Mouse (Mus musculus) midbrain, embryonic 15.5 days (tissue): ENCODE results near the gene Slc25a42. TPM values are rescaled to one million over a fixed set of nuclear protein-coding genes. Genes with fewer than 3 reads are reported as not detected.

Experiments
- ATAC-seq: fragments of 200-750 bp; cut with Nextera tagmentation; replicated peaks from 2 replicates; pipeline ENCODE4 v1.8.0; 2017; ENCODE audit warnings: moderate TSS enrichment
- H3K27ac ChIP-seq: fragments of 300-500 bp; sonication (generic); 2 replicates; pipeline ENCODE4 v1.5.1; 2015; ENCODE audit warnings: mild to moderate bottlenecking, inconsistent platforms
- H3K27me3 ChIP-seq: fragments of 300-500 bp; sonication (generic); replicated peaks from 2 replicates; pipeline ENCODE4 v1.6.1; 2015; ENCODE audit warnings: inconsistent platforms
- H3K36me3 ChIP-seq: fragments of 300-500 bp; sonication (generic); replicated peaks from 2 replicates; pipeline ENCODE4 v1.6.1; 2015; ENCODE audit warnings: inconsistent platforms
- H3K4me1 ChIP-seq: fragments of 300-500 bp; sonication (generic); 2 replicates; pipeline ENCODE4 v1.6.1; 2015; ENCODE audit warnings: inconsistent platforms
- H3K4me2 ChIP-seq: fragments of 300-500 bp; sonication (generic); 2 replicates; pipeline ENCODE4 v1.6.1; 2015; ENCODE audit warnings: inconsistent platforms, mild to moderate bottlenecking, moderate library complexity
- H3K4me3 ChIP-seq: fragments of 300-500 bp; sonication (generic); 2 replicates; pipeline ENCODE4 v1.5.1; 2015; ENCODE audit warnings: mild to moderate bottlenecking, inconsistent platforms
- H3K9ac ChIP-seq: fragments of 300-500 bp; sonication (generic); 2 replicates; pipeline ENCODE4 v1.6.1; 2015; ENCODE audit warnings: mild to moderate bottlenecking, inconsistent platforms
- H3K9me3 ChIP-seq: fragments of 300-500 bp; sonication (generic); 2 replicates; pipeline ENCODE4 v1.6.1; 2016; ENCODE audit warnings: inconsistent platforms
- WGBS: fragments of 180-500 bp; shearing (Covaris S2); methylation state at CpG from one replicate; pipeline ENCODE4 v1.1.7; 2015; ENCODE audit warnings: mixed read lengths; 5-methylcytosine and 5-hydroxymethylcytosine counted together
- polyA plus RNA-seq: library from polyadenylated mRNA; unstranded; fragments of >200 nt; fragmentation: Nextera tagmentation; extraction: Ambion mirVana; gene quantifications from 2 replicates; pipeline ENCODE4 v1.2.1, GENCODE M21; 2015

Slc25a42 gene
- polyA plus RNA-seq, 1 experiment from 2014 or later, result 10.9 TPM

DNA sequence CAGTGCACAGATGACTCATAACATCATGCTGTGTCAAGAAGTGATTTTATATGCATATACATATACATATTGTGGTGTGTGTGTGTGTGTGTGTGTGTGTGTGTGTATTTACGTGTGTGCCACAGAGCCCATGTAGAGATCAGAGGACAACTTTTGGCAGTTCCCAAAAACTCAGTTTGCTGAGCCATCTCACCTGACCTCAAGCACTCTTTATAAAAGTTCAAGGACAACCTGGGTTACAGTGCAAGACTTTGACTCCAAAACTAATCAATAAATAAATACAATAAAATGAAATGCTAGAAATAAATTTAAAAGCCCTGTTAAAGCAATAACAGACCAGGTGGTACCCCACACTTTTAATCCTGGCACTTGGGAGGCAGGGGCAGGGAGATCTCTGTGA is 830 bp downstream of the Slc25a42 start:
- H3K9me3 ChIP-seq, result no peaks in the 10 kb centered on the region
- H3K36me3 ChIP-seq, result no peaks in the 10 kb centered on the region
- WGBS, result 69% methylated on average over 1 of the region's 1 CpGs
- peaks cover 23% of the 10 kb centered on the region for H3K4me1 ChIP-seq
- peak overlapping the region; percentile 57 for H3K4me3 ChIP-seq
- peak overlapping the region; percentile 92 for H3K4me2 ChIP-seq
- H3K27ac ChIP-seq, result peak overlapping the region; percentile 72; the same call in 1 of the 2 replicates
- no peak for ATAC-seq
- H3K27me3 ChIP-seq, result peaks cover 12% of the 10 kb centered on the region
- H3K9ac ChIP-seq, result peak overlapping the region; percentile 59

DNA sequence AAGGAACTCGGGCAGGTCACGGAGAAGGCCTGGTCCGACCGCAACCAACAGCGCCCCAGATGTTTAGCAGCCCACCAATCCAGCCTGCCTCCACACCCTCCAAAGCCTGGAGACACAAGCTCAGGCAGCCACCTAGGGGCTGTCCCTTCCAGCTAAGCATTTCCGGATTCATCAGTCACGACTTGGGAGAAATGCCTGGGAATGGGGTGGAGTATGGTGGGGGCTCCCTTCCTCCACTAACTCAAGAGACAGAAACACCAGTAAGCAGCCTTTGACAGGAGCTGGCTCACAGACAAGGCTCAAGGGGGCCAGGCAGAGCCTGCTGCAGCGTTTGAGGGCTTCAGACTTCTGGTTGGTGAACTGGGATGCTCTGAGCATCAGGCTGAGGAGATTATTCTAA is 1.6 kb downstream of the Slc25a42 start:
- Histone ChIP-seq H3K36me3 (no peaks in the 10 kb centered on the region), H3K9me3 (no peaks in the 10 kb centered on the region), H3K4me1 (peaks cover 23% of the 10 kb centered on the region), H3K4me3 (no peak overlapping the region), H3K9ac (no peak overlapping the region), H3K27me3 (peaks cover 12% of the 10 kb centered on the region), H3K27ac (no peak overlapping the region), H3K4me2 (no peak overlapping the region; the same call in 1 of the 2 replicates)
- WGBS, result 29% methylated on average over 8 of the region's 8 CpGs
- ATAC-seq, result no peak

DNA sequence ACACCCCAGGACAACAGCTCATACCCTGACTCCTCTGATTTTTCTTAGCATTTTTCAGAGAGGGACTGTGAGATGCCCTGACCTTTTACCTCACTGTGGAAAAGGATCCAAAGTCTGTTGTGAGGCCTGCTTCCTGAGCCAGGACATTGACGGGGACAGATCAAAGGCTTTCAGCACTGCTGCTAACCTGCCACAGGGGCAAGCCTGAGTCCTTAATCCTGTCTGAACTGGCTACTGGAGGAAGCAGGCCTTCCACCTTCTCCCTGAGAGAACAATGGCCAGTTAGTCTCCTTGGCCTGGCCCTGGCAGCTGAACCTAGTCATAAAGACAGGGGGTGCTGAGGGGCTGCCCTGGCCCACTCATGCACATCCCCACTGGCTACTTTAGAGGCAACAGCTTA is 4.0 kb downstream of the Slc25a42 start:
- no peak overlapping the region for H3K27ac ChIP-seq
- 16% methylated on average over 1 of the region's 1 CpGs for WGBS
- peaks cover 12% of the 10 kb centered on the region for H3K27me3 ChIP-seq
- H3K9ac ChIP-seq, result no peak overlapping the region
- H3K4me2 ChIP-seq, result no peak overlapping the region
- H3K36me3 ChIP-seq, result no peaks in the 10 kb centered on the region
- no peak for ATAC-seq
- H3K9me3 ChIP-seq, result no peaks in the 10 kb centered on the region
- no peak overlapping the region for H3K4me3 ChIP-seq
- H3K4me1 ChIP-seq, result peaks cover 21% of the 10 kb centered on the region

DNA sequence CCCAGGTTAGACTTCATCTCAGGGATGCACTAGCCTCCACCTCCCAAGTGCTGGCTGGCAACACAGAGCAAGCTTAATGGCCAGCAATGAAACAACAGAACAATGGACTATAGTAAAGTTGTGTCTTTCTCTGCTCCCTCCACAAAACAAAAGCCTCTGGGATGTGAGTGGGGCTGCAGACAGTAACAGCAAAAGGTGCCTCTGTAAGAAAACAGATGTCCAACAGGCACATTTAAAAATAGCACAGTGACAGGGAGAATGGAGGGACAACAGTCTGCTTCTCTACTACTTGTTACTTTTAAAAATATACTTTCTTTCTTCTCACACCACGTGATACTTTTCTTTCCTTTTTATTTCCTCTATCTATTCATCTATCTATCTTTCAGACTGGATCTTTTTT is 7.3 kb downstream of the Slc25a42 start:
- H3K4me3 ChIP-seq, result no peak overlapping the region
- no peak overlapping the region for H3K27ac ChIP-seq
- H3K9me3 ChIP-seq, result no peaks in the 10 kb centered on the region
- H3K4me2 ChIP-seq, result no peak overlapping the region
- WGBS, result 55% methylated on average over 1 of the region's 1 CpGs
- no peaks in the 10 kb centered on the region for H3K36me3 ChIP-seq
- no peak for ATAC-seq
- H3K9ac ChIP-seq, result no peak overlapping the region
- no peaks in the 10 kb centered on the region for H3K4me1 ChIP-seq
- no peaks in the 10 kb centered on the region for H3K27me3 ChIP-seq

DNA sequence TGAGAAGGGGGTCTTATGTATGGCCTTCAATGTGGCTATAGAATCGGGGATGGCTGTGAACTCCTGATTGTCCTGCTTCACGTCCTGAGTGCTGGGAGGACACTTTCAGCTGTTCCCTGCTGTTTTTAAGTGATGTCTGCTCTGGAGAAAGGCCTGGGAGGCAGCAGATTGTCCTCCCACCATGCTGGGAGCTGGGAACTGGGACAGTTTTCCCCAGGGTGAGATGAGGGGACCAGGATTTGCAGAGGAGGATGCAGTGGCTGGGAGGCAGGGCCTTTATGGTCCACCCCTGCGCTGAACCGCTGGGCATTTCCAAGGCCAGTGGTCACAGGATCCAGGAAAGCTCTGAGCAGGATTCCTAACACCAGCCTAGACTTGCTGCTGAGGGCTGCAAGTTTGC is 9.0 kb downstream of the Slc25a42 start:
- no peak overlapping the region for H3K9ac ChIP-seq
- H3K4me2 ChIP-seq, result no peak overlapping the region
- H3K27me3 ChIP-seq, result no peaks in the 10 kb centered on the region
- H3K4me1 ChIP-seq, result no peaks in the 10 kb centered on the region
- H3K27ac ChIP-seq, result no peak overlapping the region
- H3K36me3 ChIP-seq, result no peaks in the 10 kb centered on the region
- H3K9me3 ChIP-seq, result no peaks in the 10 kb centered on the region
- WGBS, result 69% methylated on average over 4 of the region's 4 CpGs
- no peak overlapping the region for H3K4me3 ChIP-seq
- ATAC-seq, result no peak

DNA sequence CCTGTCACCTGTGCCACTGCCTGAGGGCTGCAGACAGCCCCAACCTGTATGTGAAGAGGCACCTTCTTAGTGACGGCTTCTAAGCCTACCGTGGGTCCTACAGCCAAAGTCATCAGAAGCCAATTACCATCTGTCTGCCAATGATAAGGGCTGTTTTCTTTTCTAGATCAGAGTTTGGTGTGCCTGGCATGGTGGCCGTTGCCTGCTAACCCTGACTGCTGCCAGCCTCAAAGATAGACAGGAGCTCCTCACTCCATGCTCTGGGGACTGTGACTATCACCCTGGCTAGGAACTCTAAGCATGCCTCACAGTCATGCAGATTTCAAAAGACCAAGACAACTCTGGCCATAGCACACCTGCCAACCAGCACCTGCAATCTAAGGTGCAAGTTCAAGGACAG is 10.7 kb downstream of the Slc25a42 start:
- Histone ChIP-seq H3K4me3 (no peak overlapping the region), H3K9ac (no peak overlapping the region)
- no peak for ATAC-seq

DNA sequence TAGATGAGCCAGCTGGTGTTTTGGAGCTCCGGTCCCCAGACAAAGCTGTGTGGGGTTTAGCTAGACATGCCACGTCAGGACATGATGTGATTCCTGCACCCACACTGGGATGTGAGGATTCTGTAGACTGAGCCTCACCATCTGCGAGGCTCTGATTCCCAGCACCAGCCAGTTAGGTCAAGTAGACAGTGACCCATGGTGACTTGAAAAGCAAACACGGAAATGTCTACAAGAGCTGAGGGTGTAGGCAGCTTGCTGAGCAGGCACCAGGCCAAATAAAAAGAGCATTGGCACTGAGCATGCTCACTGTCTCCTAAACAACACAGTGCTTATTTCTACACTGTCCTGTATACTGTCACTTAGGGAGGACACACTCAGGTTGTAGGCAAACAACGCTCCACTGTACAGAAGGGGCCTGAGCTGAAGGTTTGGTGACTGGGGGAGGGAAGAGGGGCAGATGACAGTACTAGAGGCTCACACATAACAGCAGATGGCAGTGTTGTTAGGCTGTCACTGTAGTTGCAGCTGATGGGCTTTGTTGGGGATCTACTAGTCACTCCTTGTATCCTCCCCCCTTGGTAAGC is 11.9 kb downstream of the Slc25a42 start:
- Histone ChIP-seq H3K36me3 (no peaks in the 10 kb centered on the region), H3K27me3 (no peaks in the 10 kb centered on the region), H3K27ac (no peak overlapping the region), H3K4me2 (no peak overlapping the region), H3K9me3 (no peaks in the 10 kb centered on the region), H3K4me3 (no peak overlapping the region), H3K4me1 (no peaks in the 10 kb centered on the region), H3K9ac (no peak overlapping the region)
- 0 out of 2 replicates have a peak, but pooled peaks have one; percentile 32 for ATAC-seq
- 76% methylated on average over 5 of the region's 5 CpGs for WGBS

More for the DNA sequence above, 10.7 kb downstream of the Slc25a42 start:
- no peaks in the 10 kb centered on the region for H3K9me3 ChIP-seq
- H3K27me3 ChIP-seq, result no peaks in the 10 kb centered on the region
- no peaks in the 10 kb centered on the region for H3K36me3 ChIP-seq
- H3K4me2 ChIP-seq, result no peak overlapping the region
- WGBS, result 88% methylated on average over 3 of the region's 3 CpGs
- no peak overlapping the region for H3K27ac ChIP-seq
- no peaks in the 10 kb centered on the region for H3K4me1 ChIP-seq

DNA sequence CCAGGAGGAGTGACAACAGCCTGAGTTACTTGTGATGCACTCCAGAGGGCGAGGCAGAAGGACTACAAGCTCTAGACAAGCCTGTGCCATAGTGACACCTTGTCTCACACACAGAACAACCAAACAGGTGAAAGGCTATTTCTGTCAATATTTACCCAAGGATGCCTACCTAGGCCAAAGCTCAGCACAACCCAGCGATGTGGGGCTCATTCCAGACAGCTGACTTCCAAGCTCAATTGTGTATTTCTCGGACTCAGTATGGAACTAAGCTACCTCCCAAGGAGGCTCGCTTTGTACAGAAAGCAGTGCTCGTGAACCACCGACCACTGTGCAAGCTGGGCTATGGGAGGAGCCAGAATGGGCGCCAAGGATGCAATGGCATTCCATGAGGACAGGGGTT is 14.5 kb downstream of the Slc25a42 start:
- no peak overlapping the region for H3K4me2 ChIP-seq
- no peak overlapping the region for H3K4me3 ChIP-seq
- no peaks in the 10 kb centered on the region for H3K9me3 ChIP-seq
- ATAC-seq, result no peak
- WGBS, result 37% methylated on average over 7 of the region's 7 CpGs
- H3K9ac ChIP-seq, result no peak overlapping the region
- H3K27ac ChIP-seq, result no peak overlapping the region
- H3K27me3 ChIP-seq, result no peaks in the 10 kb centered on the region
- H3K4me1 ChIP-seq, result no peaks in the 10 kb centered on the region
- no peaks in the 10 kb centered on the region for H3K36me3 ChIP-seq

DNA sequence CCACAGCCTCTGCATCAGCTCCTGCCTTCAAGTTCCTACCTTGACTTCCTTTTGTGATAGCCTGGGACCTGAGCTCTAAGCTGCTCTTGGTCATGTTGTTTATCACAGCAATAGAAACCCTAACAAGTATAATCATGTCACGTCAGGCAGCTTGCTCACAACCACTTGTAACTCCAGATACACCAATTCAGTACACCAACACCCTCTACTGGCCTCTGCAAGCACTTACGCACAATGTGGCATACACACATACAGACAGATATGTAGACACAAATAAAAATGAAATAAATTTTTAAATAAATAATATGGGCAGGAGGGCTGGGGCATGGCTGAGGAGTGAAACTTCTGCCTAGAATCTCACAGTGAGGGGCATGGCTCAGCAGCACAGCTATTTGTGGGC is 16.3 kb downstream of the Slc25a42 start:
- Histone ChIP-seq H3K4me2 (no peak overlapping the region), H3K27me3 (no peaks in the 10 kb centered on the region), H3K4me1 (no peaks in the 10 kb centered on the region), H3K9ac (no peak overlapping the region), H3K36me3 (no peaks in the 10 kb centered on the region; the same call in 1 of the 2 replicates), H3K27ac (no peak overlapping the region), H3K9me3 (no peaks in the 10 kb centered on the region), H3K4me3 (no peak overlapping the region)
- ATAC-seq, result no peak
- WGBS, result 77% methylated on average over 2 of the region's 2 CpGs

DNA sequence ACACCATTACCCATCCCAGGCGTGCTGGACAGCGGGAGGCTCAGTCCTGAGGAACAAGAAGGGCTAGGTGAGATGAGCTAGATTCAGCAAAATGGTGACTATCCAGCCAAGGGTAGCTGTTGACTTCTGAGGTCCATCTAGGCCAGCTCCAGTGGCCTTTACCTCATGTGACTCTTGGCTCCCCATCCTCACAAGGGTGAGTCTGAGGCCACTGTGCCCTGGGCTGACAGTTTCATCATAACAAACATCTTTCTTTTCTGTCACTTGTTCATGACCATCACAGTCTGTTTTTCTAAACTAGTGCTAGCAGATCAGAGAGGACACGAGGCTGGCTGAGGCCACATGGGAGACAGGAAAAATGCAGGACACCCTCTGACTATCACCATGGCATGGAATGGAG is 17.9 kb downstream of the Slc25a42 start:
- Histone ChIP-seq H3K4me3 (no peak overlapping the region), H3K36me3 (no peaks in the 10 kb centered on the region; the same call in 1 of the 2 replicates), H3K27me3 (no peaks in the 10 kb centered on the region), H3K9me3 (no peaks in the 10 kb centered on the region), H3K4me2 (no peak overlapping the region), H3K4me1 (no peaks in the 10 kb centered on the region), H3K9ac (no peak overlapping the region), H3K27ac (no peak overlapping the region)
- no peak for ATAC-seq
- 80% methylated on average over 3 of the region's 3 CpGs for WGBS

DNA sequence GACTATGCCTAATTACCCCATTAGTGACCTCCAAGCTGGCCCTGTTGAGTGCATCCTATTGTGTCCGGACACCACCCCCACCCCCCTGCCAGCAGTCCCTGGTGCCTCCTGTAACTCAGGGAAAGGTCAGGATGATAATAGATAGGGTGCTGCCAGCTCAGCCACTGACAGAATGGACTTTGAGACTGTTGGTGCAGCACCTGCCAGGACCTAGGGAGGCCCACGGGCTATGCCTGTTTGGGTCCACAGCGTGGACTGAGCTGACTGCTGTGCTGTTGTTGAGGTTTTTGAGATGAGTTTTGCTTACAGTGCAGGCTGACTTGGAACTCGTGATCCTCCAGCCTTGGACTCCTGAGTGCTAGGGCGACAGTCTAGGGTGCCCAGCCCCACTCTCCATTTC is 18.9 kb downstream of the Slc25a42 start:
- no peaks in the 10 kb centered on the region for H3K9me3 ChIP-seq
- H3K4me2 ChIP-seq, result no peak overlapping the region
- no peaks in the 10 kb centered on the region for H3K27me3 ChIP-seq
- no peaks in the 10 kb centered on the region; the same call in 1 of the 2 replicates for H3K36me3 ChIP-seq
- H3K9ac ChIP-seq, result no peak overlapping the region
- 68% methylated on average over 5 of the region's 5 CpGs for WGBS
- ATAC-seq, result no peak
- H3K27ac ChIP-seq, result no peak overlapping the region
- H3K4me1 ChIP-seq, result no peaks in the 10 kb centered on the region
- no peak overlapping the region for H3K4me3 ChIP-seq

DNA sequence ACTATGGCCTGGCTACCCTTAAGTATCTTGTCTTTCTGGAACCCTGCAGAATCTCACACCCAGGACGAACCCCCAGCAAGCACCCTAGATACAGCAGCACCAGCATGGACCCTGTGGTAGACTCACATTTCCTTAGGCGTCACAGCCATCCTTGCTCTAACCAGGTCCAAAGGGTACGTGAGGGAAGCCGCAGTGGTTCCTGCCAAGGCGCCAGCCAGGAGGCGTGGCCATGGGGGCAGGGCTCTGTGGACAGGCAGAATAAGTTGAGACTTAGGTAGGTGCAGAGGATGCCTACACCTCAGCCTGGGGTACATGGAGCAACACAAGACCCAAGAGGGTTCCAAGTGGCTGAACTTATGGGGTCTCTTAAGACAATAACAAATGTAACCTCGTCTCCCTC is 23.4 kb downstream of the Slc25a42 start:
- H3K4me2 ChIP-seq, result no peak overlapping the region
- no peaks in the 10 kb centered on the region; the same call in 1 of the 2 replicates for H3K36me3 ChIP-seq
- H3K27ac ChIP-seq, result no peak overlapping the region
- WGBS, result 79% methylated on average over 7 of the region's 7 CpGs
- no peaks in the 10 kb centered on the region for H3K27me3 ChIP-seq
- H3K9me3 ChIP-seq, result no peaks in the 10 kb centered on the region
- H3K9ac ChIP-seq, result no peak overlapping the region
- ATAC-seq, result no peak
- H3K4me3 ChIP-seq, result no peak overlapping the region
- H3K4me1 ChIP-seq, result no peaks in the 10 kb centered on the region

DNA sequence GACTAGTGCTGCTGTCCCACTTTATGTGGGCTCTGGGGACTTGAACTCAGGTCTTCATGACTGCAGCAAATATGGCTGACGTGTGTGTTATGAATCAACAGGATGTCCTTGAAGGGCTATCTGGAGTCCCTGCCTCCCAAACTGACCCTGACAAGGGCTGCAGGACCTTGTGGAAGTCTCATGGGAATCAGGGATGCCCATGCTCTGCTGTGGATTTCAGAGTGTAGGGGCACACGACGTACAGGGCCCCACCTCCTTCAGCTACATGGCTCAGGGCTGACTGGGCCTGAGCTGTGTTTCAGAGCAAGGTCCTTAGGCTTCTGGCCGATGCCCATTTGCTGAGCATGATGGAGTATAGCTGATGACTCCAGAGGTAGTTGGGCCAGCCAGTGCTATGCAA is 28.9 kb downstream of the Slc25a42 start:
- Histone ChIP-seq H3K27me3 (no peaks in the 10 kb centered on the region), H3K27ac (no peak overlapping the region), H3K9me3 (no peaks in the 10 kb centered on the region), H3K4me2 (no peak overlapping the region), H3K9ac (no peak overlapping the region), H3K4me1 (no peaks in the 10 kb centered on the region), H3K36me3 (no peaks in the 10 kb centered on the region; the same call in 1 of the 2 replicates), H3K4me3 (no peak overlapping the region)
- WGBS, result 95% methylated on average over 4 of the region's 4 CpGs
- no peak for ATAC-seq
